In genomic region chr16:11652686-11653366, GRCm38 (mm10) we compare ENCODE assay signal across 22 mouse cellular contexts.
DNase-seq lines count a peak whose midpoint lies in the region; ATAC-seq lines count a peak whose summit lies in the region.
"Had no signal": no experiment of that assay in that cellular context is flagged by ENCODE, and none has a peak within 500 bp of the region (broad histone marks: within the 10 kb centered on the region; RNA-seq: fewer than 3 reads in every experiment).

No protein-coding gene starts in this region.

- no peaks in the 10 kb centered on the region for H3K36me3 ChIP-seq in forebrain, embryonic 12.5 days (replicated peaks)
- H3K36me3 ChIP-seq in hindbrain, embryonic 10.5 days: no peaks in the 10 kb centered on the region
- H3K36me3 ChIP-seq: embryonic facial prominence, embryonic 12.5 days; heart, embryonic 10.5 days; midbrain, embryonic 15.5 days had no signal

- peak; percentile 61 for DNase-seq in 416B (ENCODE audit: low read depth)
- peak; percentile 12 for DNase-seq in CD4-positive helper T cell, adult 2 months (ENCODE audit: low read depth, low spot score)
- DNase-seq in gastrocnemius, postnatal 10 days: no peak
- no peak for DNase-seq in hindbrain, embryonic 10.5 days (ENCODE audit: low spot score)
- DNase-seq: adrenal gland, postnatal 14 days; cerebellum, adult 18-20 months; gastrocnemius, postnatal 14 days; heart, postnatal 14 days; kidney, postnatal 4 days; liver; lung, embryonic 14.5 days; right cerebral cortex, adult 18-20 months; spleen, adult 18-20 months; thymus, postnatal 25 days had no signal

- no peak overlapping the region for H3K4me2 ChIP-seq in forebrain, embryonic 12.5 days
- H3K4me2 ChIP-seq: embryonic facial prominence, embryonic 12.5 days; lung, embryonic 14.5 days; midbrain, embryonic 15.5 days had no signal

- H3K27me3 ChIP-seq in forebrain, embryonic 12.5 days: no peaks in the 10 kb centered on the region
- no peaks in the 10 kb centered on the region for H3K27me3 ChIP-seq in hindbrain, embryonic 10.5 days (ENCODE audit: insufficient read depth, poor library complexity, severe bottlenecking)
- H3K27me3 ChIP-seq: embryonic facial prominence, embryonic 12.5 days; midbrain, embryonic 15.5 days had no signal

- 70% methylated on average over 2 of the region's 2 CpGs for WGBS in forebrain, embryonic 12.5 days
- WGBS in hindbrain, embryonic 10.5 days: 83% methylated on average over 2 of the region's 2 CpGs

- no peak overlapping the region for H3K9ac ChIP-seq in forebrain, embryonic 12.5 days
- H3K9ac ChIP-seq: embryonic facial prominence, embryonic 12.5 days; lung, embryonic 14.5 days; midbrain, embryonic 15.5 days had no signal

- no peaks in the 10 kb centered on the region for H3K4me1 ChIP-seq in forebrain, embryonic 12.5 days
- H3K4me1 ChIP-seq in hindbrain, embryonic 10.5 days (replicated peaks): peaks cover 12% of the 10 kb centered on the region
- H3K4me1 ChIP-seq: embryonic facial prominence, embryonic 12.5 days; midbrain, embryonic 15.5 days had no signal

- no peaks in the 10 kb centered on the region for H3K9me3 ChIP-seq in forebrain, embryonic 12.5 days
- no peaks in the 10 kb centered on the region for H3K9me3 ChIP-seq in hindbrain, embryonic 10.5 days
- H3K9me3 ChIP-seq: embryonic facial prominence, embryonic 12.5 days; heart, embryonic 10.5 days; midbrain, embryonic 15.5 days had no signal

- peak; percentile 48 to 50; a peak in 2 of 4 replicates for ATAC-seq in hematopoietic stem cell, adult 5-6 weeks (replicated peaks in 1 of 2; ENCODE audit: insufficient read depth in 1 of 2, low FRiP score in 2 of 2, low TSS enrichment in 1 of 2, low read depth in 1 of 2, poor library complexity in 2 of 2, severe bottlenecking in 2 of 2)
- peak; percentile 67 for ATAC-seq in megakaryocyte progenitor cell, adult 5-6 weeks (replicated peaks; ENCODE audit: poor library complexity)
- no peak for ATAC-seq in forebrain, embryonic 12.5 days (ENCODE audit: low FRiP score)
- ATAC-seq: hindbrain, postnatal 0 days; midbrain, embryonic 15.5 days had no signal

- H3K27ac ChIP-seq in forebrain, embryonic 12.5 days: no peak overlapping the region
- H3K27ac ChIP-seq in hindbrain, embryonic 10.5 days: no peak overlapping the region
- H3K27ac ChIP-seq: embryonic facial prominence, embryonic 12.5 days; heart, embryonic 10.5 days; hindbrain, postnatal 0 days; midbrain, embryonic 15.5 days; stomach, postnatal 0 days had no signal

- H3K4me3 ChIP-seq in forebrain, embryonic 12.5 days (replicated peaks): no peak overlapping the region
- no peak overlapping the region for H3K4me3 ChIP-seq in hindbrain, embryonic 10.5 days
- H3K4me3 ChIP-seq: embryonic facial prominence, embryonic 12.5 days; heart, embryonic 10.5 days; midbrain, embryonic 15.5 days had no signal

Comparison
In these comparisons a context has a peak if more than half of its experiments do, and no peak if none do; other contexts are left out.
1. DNase-seq: peak in 416B (single experiment) and CD4-positive helper T cell, adult 2 months (single experiment); none in gastrocnemius, postnatal 10 days (single experiment) and hindbrain, embryonic 10.5 days (single experiment).